Mouse (Mus musculus) stomach, embryonic 16.5 days (tissue): Measurements from ENCODE around the gene Flywch2. TPM values are rescaled to one million over a fixed set of nuclear protein-coding genes. Genes with fewer than 3 reads are reported as not detected.

ENCODE experiments used
- ATAC-seq: fragments of 200-750 bp; cut with Nextera tagmentation; 2 replicates; pipeline ENCODE4 v1.8.0; 2017; ENCODE audit warnings: moderate number of reproducible peaks, moderate TSS enrichment; ENCODE audit not compliant: insufficient read depth, low FRiP score
- H3K27ac ChIP-seq: fragments of 300-500 bp; sonication (generic); 2 replicates; pipeline ENCODE4 v1.5.1; 2014; ENCODE audit warnings: low read length
- H3K27me3 ChIP-seq: fragments of 300-500 bp; sonication (generic); 2 replicates; pipeline ENCODE4 v1.6.1; 2014; ENCODE audit warnings: low read length, control low read depth, mixed read lengths; ENCODE audit not compliant: control insufficient read depth, insufficient read depth
- H3K36me3 ChIP-seq: fragments of 300-500 bp; sonication (generic); 2 replicates; pipeline ENCODE4 v1.6.1; 2014; ENCODE audit warnings: low read length; ENCODE audit not compliant: control insufficient read depth, insufficient read depth
- H3K4me1 ChIP-seq: fragments of 300-500 bp; sonication (generic); 2 replicates; pipeline ENCODE4 v1.6.1; 2014; ENCODE audit warnings: low read length, control low read depth, mixed read lengths; ENCODE audit not compliant: control insufficient read depth, insufficient read depth
- H3K4me2 ChIP-seq: fragments of 300-500 bp; sonication (generic); 2 replicates; pipeline ENCODE4 v1.6.1; 2014; ENCODE audit warnings: low read depth, low read length, mixed read lengths
- H3K4me3 ChIP-seq: fragments of 300-500 bp; sonication (generic); replicated peaks from 2 replicates; pipeline ENCODE4 v1.5.1; 2014; ENCODE audit warnings: mild to moderate bottlenecking, low read length
- H3K9ac ChIP-seq: fragments of 300-500 bp; sonication (generic); 2 replicates; pipeline ENCODE4 v1.6.1; 2014; ENCODE audit warnings: low read length
- H3K9me3 ChIP-seq: fragments of 300-500 bp; sonication (generic); replicated peaks from 2 replicates; pipeline ENCODE4 v1.6.1; 2016; ENCODE audit warnings: low read length, control low read depth; ENCODE audit not compliant: control insufficient read depth
- WGBS: fragments of 180-500 bp; shearing (Covaris S2); extraction: QIAGEN DNeasy Blood & Tissue Kit; methylation state at CpG from one replicate; pipeline ENCODE4 v1.1.7; 2014; 5-methylcytosine and 5-hydroxymethylcytosine counted together
- polyA plus RNA-seq: library from polyadenylated mRNA; unstranded; fragments of >200 nt; fragmentation: Nextera tagmentation; extraction: Ambion mirVana; gene quantifications from 2 replicates; pipeline ENCODE4 v1.2.1, GENCODE M21; 2015

The Flywch2 gene
- polyA plus RNA-seq, 1 experiment from 2014 or later = 19.8 TPM

GRCm38 (mm10) chr17:23801627-23802026 lies 15.7 kb upstream of the Flywch2 start:
- Histone ChIP-seq H3K4me2 (no peak overlapping the region), H3K27me3 (no peaks in the 10 kb centered on the region), H3K27ac (no peak overlapping the region), H3K9me3 (no peaks in the 10 kb centered on the region), H3K4me1 (peaks cover 19% of the 10 kb centered on the region), H3K36me3 (no peaks in the 10 kb centered on the region), H3K4me3 (no peak overlapping the region), H3K9ac (no peak overlapping the region)
- WGBS = 92% methylated on average over 10 of the region's 10 CpGs
- ATAC-seq = no peak

- no peaks in the 10 kb centered on the region for H3K9me3 ChIP-seq
- 69% methylated on average over 7 of the region's 7 CpGs for WGBS
- 0 out of 2 replicates have a peak, but pooled peaks cover 2% of the 10 kb centered on the region for H3K4me1 ChIP-seq
- no peak overlapping the region for H3K9ac ChIP-seq
- no peak overlapping the region for H3K4me3 ChIP-seq
- no peaks in the 10 kb centered on the region for H3K27me3 ChIP-seq
- H3K36me3 ChIP-seq = no peaks in the 10 kb centered on the region
- no peak overlapping the region for H3K27ac ChIP-seq
- no peak overlapping the region for H3K4me2 ChIP-seq
- no peak for ATAC-seq
Observed at GRCm38 (mm10) chr17:23797316-23797715, 11.4 kb upstream of the Flywch2 start.

DNA sequence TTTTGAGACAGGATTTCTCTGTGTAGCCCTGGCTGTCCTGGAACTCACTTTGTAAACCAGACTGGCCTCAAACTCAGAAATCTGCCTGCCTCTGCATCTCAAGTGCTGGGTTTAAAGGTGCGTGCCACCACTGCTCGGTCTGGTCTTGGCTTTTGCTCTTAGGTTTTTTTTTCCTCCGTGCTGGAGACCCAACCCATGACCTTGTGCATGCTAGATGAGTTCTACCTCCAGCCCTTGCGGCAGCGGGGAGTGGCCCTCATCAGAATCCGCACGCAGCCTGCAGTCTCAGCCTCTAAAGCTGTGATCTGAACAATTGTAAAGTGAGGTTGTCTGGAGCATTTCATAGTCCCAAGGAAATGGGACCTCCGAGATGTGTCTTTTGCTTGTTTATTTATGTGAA lies 9.4 kb upstream of the Flywch2 start:
- Histone ChIP-seq H3K9me3 (no peaks in the 10 kb centered on the region), H3K4me1 (no peaks in the 10 kb centered on the region), H3K36me3 (no peaks in the 10 kb centered on the region), H3K4me2 (no peak overlapping the region), H3K27me3 (no peaks in the 10 kb centered on the region), H3K9ac (no peak overlapping the region), H3K4me3 (no peak overlapping the region), H3K27ac (no peak overlapping the region)
- WGBS = 90% methylated on average over 8 of the region's 8 CpGs
- no peak for ATAC-seq

- H3K4me3 ChIP-seq = peak overlapping the region; percentile 53
- ATAC-seq = no peak
Observed at GRCm38 (mm10) chr17:23791079-23791357, 5.1 kb upstream of the Flywch2 start.

GRCm38 (mm10) chr17:23790269-23791078 lies 4.6 kb upstream of the Flywch2 start, which contains the start of gene Srrm2:
Srrm2 (plus strand) TSS chr17:23790532.
- H3K9me3 ChIP-seq = no peaks in the 10 kb centered on the region
- WGBS = 2% methylated on average over 29 of the region's 29 CpGs
- peak within 1 kb of the TSS; percentile 70 for H3K27ac ChIP-seq
- no peaks in the 10 kb centered on the region for H3K36me3 ChIP-seq
- H3K4me3 ChIP-seq = peak within 1 kb of the TSS; percentile 53
- peak; percentile 58; the same call in 1 of the 2 replicates for ATAC-seq
- peak within 1 kb of the TSS; percentile 79 for H3K9ac ChIP-seq
- H3K4me2 ChIP-seq = peak within 1 kb of the TSS; percentile 68
- no peaks in the 10 kb centered on the region for H3K27me3 ChIP-seq
- peaks cover 5% of the 10 kb centered on the region for H3K4me1 ChIP-seq

More at GRCm38 (mm10) chr17:23791079-23791357, 5.1 kb upstream of the Flywch2 start:
- H3K9ac ChIP-seq = peak overlapping the region; percentile 79
- WGBS = 47% methylated on average over 2 of the region's 2 CpGs
- peaks cover 4% of the 10 kb centered on the region for H3K4me1 ChIP-seq
- H3K27me3 ChIP-seq = no peaks in the 10 kb centered on the region
- H3K9me3 ChIP-seq = no peaks in the 10 kb centered on the region
- H3K27ac ChIP-seq = peak overlapping the region; percentile 70
- H3K36me3 ChIP-seq = no peaks in the 10 kb centered on the region
- H3K4me2 ChIP-seq = peak overlapping the region; percentile 68

GRCm38 (mm10) chr17:23789749-23790268 lies 3.9 kb upstream of the Flywch2 start:
- 22% methylated on average over 8 of the region's 8 CpGs for WGBS
- Histone ChIP-seq H3K4me2 (peak overlapping the region; percentile 68), H3K27ac (peak overlapping the region; percentile 70), H3K9me3 (no peaks in the 10 kb centered on the region), H3K4me1 (peaks cover 7% of the 10 kb centered on the region), H3K27me3 (no peaks in the 10 kb centered on the region), H3K36me3 (no peaks in the 10 kb centered on the region), H3K4me3 (peak overlapping the region; percentile 53), H3K9ac (peak overlapping the region; percentile 79)
- ATAC-seq = no peak

DNA sequence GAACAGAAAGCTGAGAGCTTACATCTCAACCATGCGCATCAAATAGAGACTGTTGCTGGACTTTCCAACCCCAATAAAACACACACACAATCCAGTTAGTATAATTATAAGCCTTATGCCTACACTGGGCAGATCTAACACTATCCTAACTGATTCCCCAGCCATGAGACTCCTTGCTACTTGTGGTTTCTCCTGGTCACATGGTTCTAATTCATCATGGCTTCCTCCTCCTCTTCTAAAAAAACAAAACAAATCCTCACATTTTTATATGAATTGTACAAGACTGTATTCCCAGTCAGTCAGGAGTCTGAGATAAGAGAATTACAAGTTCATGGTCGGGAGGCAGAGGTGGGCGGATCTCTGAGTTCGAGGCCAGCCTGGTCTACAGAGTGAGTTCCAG lies 3.1 kb upstream of the Flywch2 start:
- Histone ChIP-seq H3K27ac (no peak overlapping the region), H3K4me1 (peaks cover 7% of the 10 kb centered on the region), H3K27me3 (no peaks in the 10 kb centered on the region), H3K4me2 (no peak overlapping the region), H3K36me3 (no peaks in the 10 kb centered on the region), H3K4me3 (no peak overlapping the region), H3K9ac (no peak overlapping the region), H3K9me3 (no peaks in the 10 kb centered on the region)
- WGBS = 88% methylated on average over 4 of the region's 4 CpGs
- no peak for ATAC-seq

- Histone ChIP-seq H3K4me3 (peak overlapping the region; percentile 51), H3K4me2 (peak overlapping the region; percentile 66), H3K27me3 (no peaks in the 10 kb centered on the region), H3K9me3 (no peaks in the 10 kb centered on the region), H3K9ac (peak overlapping the region; percentile 49; the same call in 1 of the 2 replicates), H3K4me1 (peaks cover 7% of the 10 kb centered on the region), H3K27ac (no peak overlapping the region), H3K36me3 (no peaks in the 10 kb centered on the region)
- 19% methylated on average over 13 of the region's 13 CpGs for WGBS
- no peak for ATAC-seq
Observed at GRCm38 (mm10) chr17:23786510-23786931, 640 bp upstream of the Flywch2 start.

GRCm38 (mm10) chr17:23783352-23783751 lies 2.5 kb downstream of the Flywch2 start:
- no peak for ATAC-seq
- H3K4me3 ChIP-seq = no peak overlapping the region

More at GRCm38 (mm10) chr17:23783352-23783751, 2.5 kb downstream of the Flywch2 start:
- Histone ChIP-seq H3K27me3 (no peaks in the 10 kb centered on the region), H3K36me3 (no peaks in the 10 kb centered on the region), H3K4me2 (no peak overlapping the region), H3K9ac (no peak overlapping the region), H3K27ac (no peak overlapping the region), H3K9me3 (no peaks in the 10 kb centered on the region), H3K4me1 (peaks cover 7% of the 10 kb centered on the region)
